Mouse (Mus musculus) gastrocnemius, adult 8-10 months (tissue): ENCODE data around the gene Tom1l1. TPM values are rescaled to one million over a fixed set of nuclear protein-coding genes. Genes with fewer than 3 reads are reported as not detected.

ENCODE experiments used
- DNase-seq, 2 experiments: peaks; one replicate each; pipeline ENCODE4 v3.0.0; 2022; ENCODE audit warnings: low spot score in 2 of 2
- total RNA-seq, 4 experiments: library from RNA; stranded (reverse); gene quantifications; 2 replicates each; pipeline ENCODE4 v1.2.4; 2022

Gene Tom1l1
- total RNA-seq, 4 experiments from 2014 or later, result 12.3 to 18.3 (median 14.4) TPM

- no peak for DNase-seq
Measured at GRCm38 (mm10) chr11:90622500-90622899, 65.7 kb downstream of the Tom1l1 start.

- no peak for DNase-seq
Measured at GRCm38 (mm10) chr11:90622044-90622443, 66.1 kb downstream of the Tom1l1 start.

GRCm38 (mm10) chr11:90616431-90616830 lies 71.7 kb downstream of the Tom1l1 start:
- DNase-seq, result no peak

GRCm38 (mm10) chr11:90614743-90615142 lies 73.4 kb downstream of the Tom1l1 start:
- no peak for DNase-seq

GRCm38 (mm10) chr11:90612118-90612517 lies 76.0 kb downstream of the Tom1l1 start:
- DNase-seq, result no peak

GRCm38 (mm10) chr11:90603066-90603465 lies 85.1 kb downstream of the Tom1l1 start:
- no peak for DNase-seq

- no peak for DNase-seq
Measured at GRCm38 (mm10) chr11:90595826-90596225, 92.3 kb downstream of the Tom1l1 start.

Other genes starting within 250 kb of the Tom1l1 start
- gene Stxbp4, start 50.3 kb downstream of the Tom1l1 start, total RNA-seq, result 10 to 100 TPM; 12.8 to 17.7 (median 16.9) TPM
- 10 to 100 TPM; 19.1 to 24.1 (median 21.0) TPM for gene Cox11, start 50.2 kb downstream of the Tom1l1 start, total RNA-seq